Mouse (Mus musculus): ENCODE measurements around the gene Nbea. TPM values are rescaled to one million over a fixed set of nuclear protein-coding genes. Genes with fewer than 3 reads are reported as not detected.

Gene Nbea
- polyA plus RNA-seq, 1 experiment, result 3.2 TPM

- Histone ChIP-seq H3K4me3 (ENCODE audit: insufficient read depth, poor library complexity, severe bottlenecking) (no peak overlapping the region), H3ac (ENCODE audit: control insufficient read depth, insufficient read length, low read depth) (no peak overlapping the region), H3K79me3 (ENCODE audit: low read depth) (no peaks in the 10 kb centered on the region), H3K27me3 (ENCODE audit: control insufficient read depth, insufficient read depth, insufficient read length) (no peaks in the 10 kb centered on the region), H3K79me2 (ENCODE audit: control insufficient read depth, insufficient read depth) (no peaks in the 10 kb centered on the region), H3K36me3 (ENCODE audit: control insufficient read depth, insufficient read depth) (no peaks in the 10 kb centered on the region)
- TF ChIP-seq MAX (IDR thresholded peaks at IDR 0.05), result no peak
- no peak for TF ChIP-seq MYOD1 (IDR thresholded peaks at IDR 0.05; ENCODE audit: control insufficient read depth, insufficient read length, low read depth)
- no peak for TF ChIP-seq FOSL1 (IDR thresholded peaks at IDR 0.05; ENCODE audit: insufficient read depth, low read length, poor library complexity, severe bottlenecking)
- no peak for TF ChIP-seq CEBPB (IDR thresholded peaks at IDR 0.05; ENCODE audit: low read depth)
- no peak for TF ChIP-seq MYOG (IDR thresholded peaks at IDR 0.05; ENCODE audit: control insufficient read depth, extremely low read depth, insufficient read length)
- TF ChIP-seq USF1 (IDR thresholded peaks at IDR 0.05; ENCODE audit: low read depth), result no peak
- no peak for TF ChIP-seq CTCF (IDR thresholded peaks at IDR 0.05; ENCODE audit: control insufficient read depth, insufficient read depth, insufficient read length)
These were observed 358.6 kb downstream of the Nbea start for GRCm38 (mm10) chr3:55824864-55825263.

GRCm38 (mm10) chr3:55819598-55819997 lies 363.9 kb downstream of the Nbea start:
- Histone ChIP-seq H3K4me3 (ENCODE audit: insufficient read depth, poor library complexity, severe bottlenecking) (no peak overlapping the region), H3K79me3 (ENCODE audit: low read depth) (no peaks in the 10 kb centered on the region), H3K27me3 (ENCODE audit: control insufficient read depth, insufficient read depth, insufficient read length) (no peaks in the 10 kb centered on the region), H3K79me2 (ENCODE audit: control insufficient read depth, insufficient read depth) (no peaks in the 10 kb centered on the region), H3K36me3 (ENCODE audit: control insufficient read depth, insufficient read depth) (no peaks in the 10 kb centered on the region), H3ac (ENCODE audit: control insufficient read depth, insufficient read length, low read depth) (no peak overlapping the region)
- TF ChIP-seq CEBPB (IDR thresholded peaks at IDR 0.05; ENCODE audit: low read depth) (no peak), FOSL1 (IDR thresholded peaks at IDR 0.05; ENCODE audit: insufficient read depth, low read length, poor library complexity, severe bottlenecking) (no peak), MYOG (IDR thresholded peaks at IDR 0.05; ENCODE audit: control insufficient read depth, extremely low read depth, insufficient read length) (no peak), MYOD1 (IDR thresholded peaks at IDR 0.05; ENCODE audit: control insufficient read depth, insufficient read length, low read depth) (no peak), CTCF (IDR thresholded peaks at IDR 0.05; ENCODE audit: control insufficient read depth, insufficient read depth, insufficient read length) (no peak), USF1 (IDR thresholded peaks at IDR 0.05; ENCODE audit: low read depth) (no peak), MAX (IDR thresholded peaks at IDR 0.05) (no peak)

GRCm38 (mm10) chr3:55818082-55818481 lies 365.4 kb downstream of the Nbea start:
- no peak for TF ChIP-seq MAX (IDR thresholded peaks at IDR 0.05)
- no peak for TF ChIP-seq FOSL1 (IDR thresholded peaks at IDR 0.05; ENCODE audit: insufficient read depth, low read length, poor library complexity, severe bottlenecking)
- TF ChIP-seq USF1 (IDR thresholded peaks at IDR 0.05; ENCODE audit: low read depth), result no peak
- TF ChIP-seq MYOG (IDR thresholded peaks at IDR 0.05; ENCODE audit: control insufficient read depth, extremely low read depth, insufficient read length), result no peak
- TF ChIP-seq CEBPB (IDR thresholded peaks at IDR 0.05; ENCODE audit: low read depth), result no peak
- no peak for TF ChIP-seq MYOD1 (IDR thresholded peaks at IDR 0.05; ENCODE audit: control insufficient read depth, insufficient read length, low read depth)
- H3K36me3 ChIP-seq (ENCODE audit: control insufficient read depth, insufficient read depth), result no peaks in the 10 kb centered on the region
- H3K4me3 ChIP-seq (ENCODE audit: insufficient read depth, poor library complexity, severe bottlenecking), result no peak overlapping the region
- no peak overlapping the region for H3ac ChIP-seq (ENCODE audit: control insufficient read depth, insufficient read length, low read depth)
- no peaks in the 10 kb centered on the region for H3K79me3 ChIP-seq (ENCODE audit: low read depth)
- H3K79me2 ChIP-seq (ENCODE audit: control insufficient read depth, insufficient read depth), result no peaks in the 10 kb centered on the region
- no peaks in the 10 kb centered on the region for H3K27me3 ChIP-seq (ENCODE audit: control insufficient read depth, insufficient read depth, insufficient read length)

GRCm38 (mm10) chr3:55816638-55817375 lies 366.7 kb downstream of the Nbea start:
- TF ChIP-seq FOSL1 (IDR thresholded peaks at IDR 0.05; ENCODE audit: insufficient read depth, low read length, poor library complexity, severe bottlenecking), result no peak
- no peak for TF ChIP-seq MYOD1 (IDR thresholded peaks at IDR 0.05; ENCODE audit: control insufficient read depth, insufficient read length, low read depth)
- TF ChIP-seq CTCF (IDR thresholded peaks at IDR 0.05; ENCODE audit: control insufficient read depth, insufficient read depth, insufficient read length), result no peak
- no peak for TF ChIP-seq CEBPB (IDR thresholded peaks at IDR 0.05; ENCODE audit: low read depth)
- TF ChIP-seq USF1 (IDR thresholded peaks at IDR 0.05; ENCODE audit: low read depth), result no peak
- TF ChIP-seq MAX (IDR thresholded peaks at IDR 0.05), result no peak
- H3K36me3 ChIP-seq (ENCODE audit: control insufficient read depth, insufficient read depth), result no peaks in the 10 kb centered on the region
- no peaks in the 10 kb centered on the region for H3K79me3 ChIP-seq (ENCODE audit: low read depth)
- no peaks in the 10 kb centered on the region for H3K79me2 ChIP-seq (ENCODE audit: control insufficient read depth, insufficient read depth)
- H3K27me3 ChIP-seq (ENCODE audit: control insufficient read depth, insufficient read depth, insufficient read length), result no peaks in the 10 kb centered on the region
- H3ac ChIP-seq (ENCODE audit: control insufficient read depth, insufficient read length, low read depth), result no peak overlapping the region
- H3K4me3 ChIP-seq (ENCODE audit: insufficient read depth, poor library complexity, severe bottlenecking), result no peak overlapping the region

GRCm38 (mm10) chr3:55816096-55816495 lies 367.4 kb downstream of the Nbea start:
- Histone ChIP-seq H3ac (ENCODE audit: control insufficient read depth, insufficient read length, low read depth) (no peak overlapping the region), H3K79me3 (ENCODE audit: low read depth) (no peaks in the 10 kb centered on the region), H3K79me2 (ENCODE audit: control insufficient read depth, insufficient read depth) (no peaks in the 10 kb centered on the region), H3K36me3 (ENCODE audit: control insufficient read depth, insufficient read depth) (no peaks in the 10 kb centered on the region), H3K27me3 (ENCODE audit: control insufficient read depth, insufficient read depth, insufficient read length) (no peaks in the 10 kb centered on the region), H3K4me3 (ENCODE audit: insufficient read depth, poor library complexity, severe bottlenecking) (no peak overlapping the region)
- TF ChIP-seq MYOD1 (IDR thresholded peaks at IDR 0.05; ENCODE audit: control insufficient read depth, insufficient read length, low read depth), result no peak
- TF ChIP-seq FOSL1 (IDR thresholded peaks at IDR 0.05; ENCODE audit: insufficient read depth, low read length, poor library complexity, severe bottlenecking), result no peak
- no peak for TF ChIP-seq CEBPB (IDR thresholded peaks at IDR 0.05; ENCODE audit: low read depth)
- no peak for TF ChIP-seq MAX (IDR thresholded peaks at IDR 0.05)
- no peak for TF ChIP-seq MYOG (IDR thresholded peaks at IDR 0.05; ENCODE audit: control insufficient read depth, extremely low read depth, insufficient read length)
